Mouse (Mus musculus): ENCODE results near the gene Gdf15.

DNA sequence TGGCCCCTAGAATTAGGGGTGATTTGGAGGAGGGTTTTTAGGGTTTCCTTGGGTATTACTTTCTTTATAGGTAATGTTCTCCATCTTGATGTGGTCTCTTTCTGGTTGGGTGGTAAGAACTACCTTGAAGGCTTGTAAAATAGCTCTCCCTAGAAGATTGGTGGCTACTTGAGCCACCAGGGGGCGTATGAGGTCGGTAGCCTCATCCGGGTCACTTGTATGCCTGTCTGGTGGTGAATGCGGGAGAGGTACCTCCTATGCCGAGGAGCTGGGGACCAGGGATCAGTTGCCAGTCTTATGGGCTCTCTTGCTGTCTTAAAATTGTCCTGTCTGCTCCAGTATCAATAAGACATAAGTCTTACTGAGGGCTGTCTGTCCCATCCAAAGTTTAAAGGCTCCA is 7.2 kb downstream of the Gdf15 start:
- TF ChIP-seq POLR2A (IDR thresholded peaks at IDR 0.05; ENCODE audit: low read depth, low read length): no peak
- TF ChIP-seq CTCF (conservative IDR thresholded peaks at IDR 0.05; ENCODE audit: insufficient read depth, insufficient read length, low read depth, low read length): peak; percentile 78
